Mouse (Mus musculus) urinary bladder, adult 18-20 months (tissue): ENCODE results near the gene Chd5.
A peak's percentile ranks its signal among the peaks of the same experiment; 100 is the strongest.

Experiments used
- DNase-seq, 2 experiments: peaks; one replicate each; pipeline ENCODE4 v3.0.0; 2022; ENCODE audit warnings: low spot score in 2 of 2, mixed read lengths in 2 of 2

Gene Chd5

GRCm38 (mm10) chr4:152434836-152435235 is 96.4 kb downstream of the Chd5 start:
- peak; percentile 68 to 81 for DNase-seq

- peak; percentile 42 to 63 for DNase-seq
Observed at GRCm38 (mm10) chr4:152435255-152435654, 96.8 kb downstream of the Chd5 start.
